Mouse (Mus musculus) ovary, adult 18-20 months (tissue): ENCODE measurements around the gene Bloc1s2.
"Not testable (repeated sequence)": the region's sequence is repeated elsewhere in the genome, so short reads cannot be mapped to it uniquely, and the experiment has no call there.

Experiments
- DNase-seq: peaks from one replicate; pipeline ENCODE4 v3.0.0; 2022; ENCODE audit warnings: low spot score, mixed read lengths

The Bloc1s2 gene

DNA sequence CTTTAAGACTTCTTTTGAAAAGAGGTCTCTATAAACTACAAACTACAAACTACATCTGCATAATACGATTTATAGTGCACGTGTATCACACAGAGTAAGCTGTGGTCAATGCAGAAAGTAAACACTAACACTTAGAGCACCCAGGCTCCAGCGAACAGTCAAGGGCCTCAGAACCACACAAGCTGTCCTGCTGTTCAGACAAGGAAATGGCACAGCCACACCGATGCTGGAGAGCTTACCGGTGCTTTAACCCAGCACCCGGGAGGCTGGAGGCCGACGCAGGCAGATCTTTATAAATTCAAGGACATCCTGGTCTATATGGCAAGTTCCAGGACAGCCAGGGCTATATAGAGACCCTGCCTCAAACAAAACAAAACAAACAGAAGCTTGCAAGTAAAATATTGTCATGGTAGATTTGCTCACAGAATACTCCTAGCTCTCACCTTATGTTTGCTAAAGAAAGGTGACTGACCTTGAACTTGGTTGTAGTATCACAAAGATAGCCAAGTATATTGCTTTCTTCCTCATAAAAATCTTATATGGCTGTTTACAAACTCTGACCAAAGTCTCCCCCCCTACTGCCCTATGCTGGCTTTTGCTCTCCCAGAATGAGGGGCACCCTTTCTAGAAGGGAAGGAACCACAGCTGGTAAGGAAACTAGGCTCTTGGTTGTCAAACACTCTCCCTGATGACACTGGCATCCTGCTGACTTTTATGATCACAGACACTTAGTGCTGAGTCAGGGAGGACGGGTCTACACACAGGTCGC lies 18.3 kb downstream of the Bloc1s2 start:
- no peak for DNase-seq

DNA sequence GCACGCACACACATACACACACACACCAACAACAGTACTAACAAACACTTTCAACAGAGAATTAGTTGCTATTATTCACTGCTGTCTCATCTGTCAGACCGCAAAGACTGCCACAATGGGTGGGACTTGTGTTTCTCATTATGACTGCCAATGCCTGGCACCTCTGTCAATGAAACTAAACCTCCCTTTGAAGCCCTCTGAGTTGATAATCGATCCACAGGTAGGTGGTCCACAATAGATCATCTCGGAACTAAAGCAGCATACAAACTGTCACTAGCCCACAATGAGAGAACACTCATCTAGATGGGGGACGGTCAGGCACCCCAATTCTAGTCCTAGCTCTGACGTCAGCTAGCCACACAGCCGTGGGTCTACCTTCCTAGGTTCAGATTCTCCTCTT lies 25.1 kb downstream of the Bloc1s2 start:
- no peak for DNase-seq

DNA sequence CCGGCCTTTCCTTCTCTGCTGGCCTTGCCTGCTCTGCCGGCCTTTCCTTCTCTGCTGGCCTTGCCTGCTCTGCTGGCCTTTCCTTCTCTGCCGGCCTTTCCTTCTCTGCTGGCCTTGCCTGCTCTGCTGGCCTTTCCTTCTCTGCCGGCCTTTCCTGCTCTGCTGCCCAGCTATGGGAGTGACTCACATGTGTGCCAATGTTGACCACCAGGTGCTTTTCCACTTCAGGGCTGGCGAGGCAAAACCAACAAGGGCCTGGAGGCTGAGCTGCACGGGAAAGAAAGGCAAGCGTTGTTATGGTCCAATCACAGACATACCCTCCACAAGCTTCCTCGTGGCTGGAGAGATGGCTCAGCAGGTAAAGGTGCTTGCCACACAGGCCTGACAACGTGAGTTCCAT lies 25.6 kb downstream of the Bloc1s2 start:
- DNase-seq = not testable (repeated sequence)

DNA sequence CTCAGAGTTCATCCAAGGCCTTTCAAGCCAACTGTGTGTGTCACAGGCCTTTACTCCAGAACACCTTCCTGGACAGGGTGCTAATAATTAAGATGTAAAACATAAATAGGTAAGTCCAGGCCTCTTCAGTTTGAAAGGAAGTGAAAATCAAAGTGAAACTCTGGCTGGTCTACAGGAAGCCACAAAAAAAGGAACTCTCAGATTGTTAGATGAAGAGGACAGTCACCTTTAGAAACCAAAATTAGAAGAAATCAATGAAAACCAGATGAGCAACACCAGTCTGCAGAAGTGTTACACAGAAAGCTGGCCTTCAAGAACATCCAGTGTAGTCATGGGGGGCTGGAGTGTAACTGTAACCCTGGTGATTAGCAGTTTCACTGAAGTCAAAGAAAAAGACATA lies 28.5 kb downstream of the Bloc1s2 start:
- no peak for DNase-seq

DNA sequence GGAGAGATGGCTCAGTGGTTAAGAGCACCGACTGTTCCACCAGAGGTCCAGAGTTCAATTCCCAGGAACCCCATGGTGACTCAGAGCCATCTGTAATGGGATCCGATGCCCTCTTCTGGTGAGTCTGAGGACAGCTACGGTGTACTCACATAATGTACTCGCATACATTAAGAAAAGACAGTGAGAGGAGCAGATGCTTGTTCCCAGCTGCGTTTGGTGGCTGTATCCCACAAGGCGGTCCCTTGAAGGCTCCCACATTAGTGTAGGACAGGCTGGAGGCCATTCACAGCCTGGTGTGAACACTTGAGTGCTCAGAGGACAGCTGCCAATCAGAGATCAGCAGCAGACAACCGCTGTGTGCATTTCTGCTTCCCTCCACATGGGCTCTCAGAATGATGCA lies 34.5 kb downstream of the Bloc1s2 start:
- no peak for DNase-seq

DNA sequence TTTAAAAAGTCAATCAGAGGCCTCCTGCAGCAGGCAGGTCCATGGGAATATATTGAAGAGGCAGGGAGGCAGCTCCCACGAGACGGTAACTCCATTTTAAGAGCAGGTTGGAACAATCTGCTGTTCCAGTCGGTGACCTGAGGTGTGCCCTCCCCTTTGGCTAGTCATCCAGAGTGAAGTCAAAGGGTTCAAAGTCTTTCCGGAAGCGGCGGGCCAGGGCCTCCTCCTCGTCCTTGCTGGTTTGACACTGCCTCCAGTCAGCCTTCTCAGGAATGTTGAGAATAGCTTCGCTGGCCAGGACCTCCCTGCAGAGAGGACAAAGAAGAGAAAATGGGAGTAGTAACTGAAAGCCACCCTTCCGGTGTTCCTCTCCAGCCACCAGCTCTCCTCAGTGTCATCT lies 35.9 kb downstream of the Bloc1s2 start:
- DNase-seq = no peak

DNA sequence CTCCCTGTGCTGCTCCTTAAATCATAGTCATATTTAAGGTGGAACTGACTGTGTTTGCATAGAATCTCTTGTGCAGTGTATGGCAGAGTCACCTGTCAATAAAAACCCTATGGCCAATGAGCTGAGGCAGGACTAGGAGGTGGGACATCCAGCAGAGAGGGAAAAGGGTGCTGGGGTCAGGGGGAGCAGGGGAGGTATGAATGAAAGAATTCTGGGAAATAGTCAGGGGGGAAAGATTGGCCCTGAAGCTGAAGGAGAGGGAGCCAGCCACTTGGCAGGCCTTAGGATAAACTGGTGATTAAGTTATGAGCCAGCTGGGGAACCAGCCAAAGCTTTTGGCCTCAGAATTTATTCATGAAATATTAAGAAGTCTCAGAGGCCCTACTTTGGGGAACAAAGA lies 37.2 kb downstream of the Bloc1s2 start:
- peak; percentile 40 for DNase-seq

DNA sequence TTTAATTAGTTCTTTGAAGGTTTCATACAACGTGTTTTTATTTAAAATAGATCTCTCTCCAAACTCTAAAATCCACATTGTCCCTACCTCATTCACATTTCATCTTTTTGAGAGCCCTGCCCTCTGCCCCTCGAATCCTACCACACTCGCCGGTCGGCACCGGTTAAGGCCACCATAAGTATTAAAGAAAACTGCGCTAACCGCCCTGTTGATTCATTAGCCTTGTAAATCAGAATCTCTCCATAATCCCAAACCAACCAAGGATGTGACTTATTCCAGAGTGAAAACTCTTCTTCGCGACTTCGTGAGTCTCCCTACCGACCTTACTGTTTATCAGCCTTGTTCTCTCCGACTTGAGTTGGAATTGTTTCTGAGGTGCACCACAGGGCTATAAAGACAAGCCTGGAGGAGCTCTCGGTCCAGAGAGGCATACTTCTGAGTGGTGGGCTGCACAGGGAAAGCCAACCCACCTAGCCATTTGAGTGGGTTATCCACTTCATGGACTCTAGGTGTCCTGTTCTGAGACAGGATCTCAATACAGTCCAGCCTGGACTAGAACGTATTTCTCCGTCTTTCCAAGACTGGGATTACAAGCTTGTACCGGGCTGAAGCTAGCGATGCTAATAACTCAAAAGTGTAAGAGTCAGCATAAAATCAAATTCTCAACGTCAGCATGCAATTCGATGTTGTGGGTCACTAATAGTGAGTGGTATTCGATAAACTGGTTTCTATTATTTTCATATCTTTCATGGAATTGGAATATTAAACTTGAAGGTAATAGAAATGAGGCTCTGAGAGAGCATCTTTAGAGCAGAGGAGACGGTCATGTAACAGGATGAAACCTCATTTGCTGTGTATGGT lies 38.4 kb downstream of the Bloc1s2 start:
- no peak for DNase-seq

DNA sequence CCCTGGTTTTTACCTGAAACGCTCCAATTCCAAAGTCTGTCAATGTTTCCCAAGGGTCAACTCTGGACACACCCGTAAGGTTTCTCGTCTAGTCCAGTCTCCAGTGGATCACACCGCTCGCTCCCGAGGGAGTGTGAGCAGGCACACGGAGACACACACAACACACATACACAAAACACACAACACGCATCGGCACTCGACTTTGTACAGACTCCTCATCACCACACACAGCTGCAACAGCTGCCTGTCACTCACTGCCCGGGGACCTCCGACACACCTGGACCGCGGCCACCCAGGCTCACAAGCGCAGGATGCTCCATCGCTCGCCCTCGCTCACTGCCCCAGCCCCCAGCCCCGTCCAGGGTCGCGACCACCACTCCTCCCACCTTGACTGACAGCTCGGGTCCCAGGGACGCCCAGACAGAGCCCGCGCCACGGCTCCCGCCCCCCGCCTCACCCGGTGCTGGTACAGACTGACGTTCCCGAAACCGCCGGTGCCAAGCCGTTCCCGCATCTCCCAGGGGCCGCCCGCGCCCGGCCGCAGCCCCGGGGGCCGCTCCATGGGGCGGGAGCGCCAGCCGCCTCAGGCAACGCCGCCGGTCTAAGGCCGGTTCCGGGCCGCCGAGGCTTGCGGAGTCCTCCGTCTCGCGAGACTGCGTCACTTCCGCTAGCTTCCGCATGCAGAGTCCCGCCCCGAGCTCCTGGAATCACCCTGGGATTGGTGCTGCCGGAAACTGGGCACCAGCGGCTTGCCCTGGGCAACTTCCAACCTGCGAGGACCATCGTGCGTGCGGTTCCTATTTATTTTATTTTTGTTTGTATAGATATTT lies 39.2 kb downstream of the Bloc1s2 start, which contains the start of gene Chuk:
Gene Chuk (minus strand): TSS at position 650 of the 830 bp plus-strand sequence.
- DNase-seq = peak; percentile 91

DNA sequence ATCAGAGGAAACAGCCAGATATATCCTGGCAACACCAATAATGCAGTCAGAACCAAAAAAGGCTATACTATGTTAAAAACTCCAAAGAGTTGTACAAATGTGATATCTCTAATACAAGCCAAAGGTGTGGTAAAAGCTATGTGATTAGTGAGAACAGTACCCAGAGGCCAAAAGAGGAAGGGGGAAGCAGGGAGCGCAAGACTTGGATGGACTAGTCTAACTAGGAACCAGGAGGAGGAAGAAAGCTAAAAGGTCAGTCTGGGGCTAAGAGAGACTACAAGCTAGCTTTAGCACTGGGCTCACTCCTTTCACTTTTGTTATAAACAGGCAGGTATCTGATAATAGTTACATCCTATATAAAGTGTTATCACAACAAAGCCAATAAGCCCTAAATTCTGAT lies 41.9 kb downstream of the Bloc1s2 start:
- DNase-seq = no peak

DNA sequence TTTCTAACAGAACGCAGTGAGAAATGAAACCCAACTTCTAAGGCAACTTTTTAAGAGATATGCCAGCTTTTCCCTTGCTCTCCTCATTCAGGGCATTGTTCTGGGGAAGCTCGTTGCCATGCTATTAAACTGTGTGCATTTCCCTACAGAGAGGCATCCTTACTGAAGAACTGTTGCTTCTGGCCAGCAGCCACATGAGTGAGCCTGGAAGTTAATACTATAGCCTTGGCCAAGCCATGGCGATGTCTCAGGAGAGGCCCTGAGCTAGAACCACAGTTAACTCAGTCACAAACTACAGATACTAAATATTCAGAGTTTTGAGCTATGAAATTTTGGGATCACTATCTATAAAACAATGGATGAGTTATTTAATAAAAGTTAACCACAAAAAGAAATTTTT lies 43.2 kb downstream of the Bloc1s2 start:
- no peak for DNase-seq

DNA sequence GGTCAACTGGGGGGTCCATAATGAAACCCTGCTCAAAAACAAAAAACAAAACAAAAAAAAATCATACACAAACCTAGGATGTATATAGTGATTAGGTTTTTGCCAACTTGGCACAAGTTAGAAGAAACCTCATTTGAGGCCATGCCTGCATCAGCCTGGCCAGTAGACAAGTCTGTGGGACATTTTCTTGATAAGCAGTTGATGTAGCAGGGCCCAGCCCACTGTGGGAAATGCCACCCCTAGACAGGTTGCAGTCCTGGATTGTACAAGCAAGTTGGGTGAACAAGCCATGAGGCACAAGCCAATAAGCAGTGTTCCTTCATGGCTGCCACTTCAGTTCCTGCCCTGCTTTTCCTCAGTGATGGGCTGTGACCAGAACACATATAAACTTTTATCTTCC lies 45.4 kb downstream of the Bloc1s2 start:
- no peak for DNase-seq
